8 mouse cellular contexts compared by ENCODE assay signal in the genomic region with DNA sequence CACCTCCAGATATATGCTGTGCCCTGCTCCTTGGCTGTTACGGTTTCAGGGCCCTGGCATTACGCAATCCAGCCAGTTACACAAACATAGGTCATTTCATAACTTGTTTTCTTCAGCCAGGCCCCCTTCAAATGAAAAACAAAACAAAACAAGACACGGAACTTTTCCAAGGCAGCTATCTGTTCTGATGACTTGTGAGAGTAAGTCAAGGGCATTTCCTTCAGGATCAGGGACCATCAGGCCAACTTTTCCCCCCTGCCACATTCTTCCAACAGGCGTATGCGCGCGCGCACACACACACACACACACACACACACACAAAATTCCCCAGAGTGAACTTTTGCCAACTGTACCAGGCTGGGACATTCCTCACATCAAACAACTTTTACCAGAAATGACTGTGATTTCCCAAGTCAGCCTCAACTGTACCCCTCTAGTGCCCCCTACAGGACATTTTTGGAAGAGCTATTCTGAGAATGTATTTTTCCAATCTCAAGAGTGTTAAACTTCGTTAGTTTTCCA. TPM values are rescaled to one million over a fixed set of nuclear protein-coding genes. Genes with fewer than 3 reads are reported as not detected.
DNase-seq lines count a peak whose midpoint lies in the region; ATAC-seq and TF ChIP-seq lines count a peak whose summit lies in the region.

No protein-coding gene starts in this region.

- no peak overlapping the region for H3K4me3 ChIP-seq in forebrain, embryonic 14.5 days (ENCODE audit: low read depth, low read length)
- H3K4me3 ChIP-seq in forebrain, embryonic 13.5 days = no peak overlapping the region
- peak overlapping the region; percentile 90 for H3K4me3 ChIP-seq in embryonic fibroblast, embryonic 13.5 days (ENCODE audit: insufficient read depth, low read length)
- peak overlapping the region; percentile 74; the same call in 1 of the 2 replicates for H3K4me3 ChIP-seq in kidney, embryonic 14.5 days (ENCODE audit: low read length)
- H3K4me3 ChIP-seq in lung, embryonic 14.5 days (ENCODE audit: low read depth, low read length) = peak overlapping the region; percentile 74; the same call in 1 of the 2 replicates

- TF ChIP-seq CTCF in embryonic fibroblast, embryonic 13.5 days (IDR thresholded peaks at IDR 0.05; ENCODE audit: borderline replicate concordance, insufficient read depth, low read length) = no peak
- TF ChIP-seq CTCF in lung, embryonic 14.5 days (IDR thresholded peaks at IDR 0.05; ENCODE audit: low read depth) = peak; percentile 86

- 0 out of 2 replicates have a peak, but pooled peaks have one; percentile 30 for TF ChIP-seq POLR2A in embryonic fibroblast, embryonic 13.5 days (IDR thresholded peaks at IDR 0.05; ENCODE audit: low read depth, low read length)

- no peak overlapping the region for H3K9ac ChIP-seq in forebrain, embryonic 14.5 days (ENCODE audit: low read length)
- H3K9ac ChIP-seq in forebrain, embryonic 13.5 days = no peak overlapping the region
- no peak overlapping the region; the same call in 1 of the 2 replicates for H3K9ac ChIP-seq in kidney, embryonic 14.5 days (ENCODE audit: low read depth, low read length)
- peak overlapping the region; percentile 21; the same call in 1 of the 2 replicates for H3K9ac ChIP-seq in lung, embryonic 14.5 days

- H3K27ac ChIP-seq in forebrain, embryonic 14.5 days (ENCODE audit: low read depth, low read length) = no peak overlapping the region
- no peak overlapping the region for H3K27ac ChIP-seq in forebrain, embryonic 13.5 days
- H3K27ac ChIP-seq in embryonic fibroblast, embryonic 13.5 days (ENCODE audit: insufficient read depth, low read length) = peak overlapping the region; percentile 94
- H3K27ac ChIP-seq in kidney, embryonic 14.5 days (ENCODE audit: low read depth, low read length) = peak overlapping the region; percentile 72; the same call in 1 of the 2 replicates
- peak overlapping the region; percentile 71 for H3K27ac ChIP-seq in lung, embryonic 14.5 days (ENCODE audit: low read depth)

- peaks cover 25% of the 10 kb centered on the region for H3K27me3 ChIP-seq in forebrain, embryonic 14.5 days (replicated peaks; ENCODE audit: control insufficient read depth, insufficient read depth, low read length)
- H3K27me3 ChIP-seq in forebrain, embryonic 13.5 days = peaks cover 38% of the 10 kb centered on the region
- H3K27me3 ChIP-seq in kidney, embryonic 14.5 days (ENCODE audit: control insufficient read depth, insufficient read depth, low read length) = no peaks in the 10 kb centered on the region
- H3K27me3 ChIP-seq in lung, embryonic 14.5 days (ENCODE audit: insufficient read depth, low read length) = no peaks in the 10 kb centered on the region

- peaks cover 4% of the 10 kb centered on the region; the same call in 1 of the 2 replicates for H3K4me1 ChIP-seq in forebrain, embryonic 14.5 days (ENCODE audit: control insufficient read depth, insufficient read depth, low read length)
- peaks cover 28% of the 10 kb centered on the region for H3K4me1 ChIP-seq in forebrain, embryonic 13.5 days
- peaks cover 27% of the 10 kb centered on the region for H3K4me1 ChIP-seq in embryonic fibroblast, embryonic 13.5 days (ENCODE audit: control insufficient read depth, insufficient read depth, low read length)
- H3K4me1 ChIP-seq in kidney, embryonic 14.5 days (ENCODE audit: control insufficient read depth, insufficient read depth, low read length) = peaks cover 18% of the 10 kb centered on the region; the same call in 1 of the 2 replicates
- H3K4me1 ChIP-seq in lung, embryonic 14.5 days (ENCODE audit: insufficient read depth) = peaks cover 18% of the 10 kb centered on the region

- no peak for ATAC-seq in forebrain, embryonic 14.5 days
- no peak for ATAC-seq in forebrain, embryonic 13.5 days
- no peak for ATAC-seq in kidney, embryonic 14.5 days (ENCODE audit: low FRiP score, low TSS enrichment)
- no peak for ATAC-seq in lung, embryonic 14.5 days (ENCODE audit: insufficient read depth)

- no peak overlapping the region for H3K4me2 ChIP-seq in forebrain, embryonic 14.5 days (ENCODE audit: low read length)
- H3K4me2 ChIP-seq in forebrain, embryonic 13.5 days = no peak overlapping the region
- H3K4me2 ChIP-seq in kidney, embryonic 14.5 days (replicated peaks; ENCODE audit: low read depth, low read length) = peak overlapping the region; percentile 88; the same call in 1 of the 2 replicates
- peak overlapping the region; percentile 93 for H3K4me2 ChIP-seq in lung, embryonic 14.5 days

- H3K9me3 ChIP-seq in forebrain, embryonic 14.5 days (replicated peaks; ENCODE audit: control insufficient read depth, low read length) = no peaks in the 10 kb centered on the region
- H3K9me3 ChIP-seq in forebrain, embryonic 13.5 days (replicated peaks) = no peaks in the 10 kb centered on the region
- no peaks in the 10 kb centered on the region for H3K9me3 ChIP-seq in kidney, embryonic 14.5 days (ENCODE audit: control insufficient read depth, low read length)
- H3K9me3 ChIP-seq in lung, embryonic 14.5 days (ENCODE audit: low read depth, low read length) = no peaks in the 10 kb centered on the region

- DNase-seq in forebrain, embryonic 14.5 days (ENCODE audit: low spot score) = peak; percentile 83
- peak; percentile 72 for DNase-seq in 3134 (ENCODE audit: extremely low read depth, insufficient read length, low spot score)
- peak; percentile 79 for DNase-seq in adrenal gland, postnatal 10 days
- DNase-seq in lung, embryonic 14.5 days = peak; percentile 94
- DNase-seq in thymus, postnatal 0 days (ENCODE audit: low spot score) = peak; percentile 65

- 51% methylated on average over 9 of the region's 9 CpGs for WGBS in forebrain, embryonic 14.5 days
- WGBS in forebrain, embryonic 13.5 days = 50% methylated on average over 9 of the region's 9 CpGs
- WGBS in kidney, embryonic 14.5 days = 38% methylated on average over 9 of the region's 9 CpGs
- 17% methylated on average over 9 of the region's 9 CpGs for WGBS in lung, embryonic 14.5 days

- H3K36me3 ChIP-seq in forebrain, embryonic 14.5 days (ENCODE audit: control insufficient read depth, insufficient read depth, low read length) = no peaks in the 10 kb centered on the region
- no peaks in the 10 kb centered on the region for H3K36me3 ChIP-seq in forebrain, embryonic 13.5 days (ENCODE audit: poor library complexity, severe bottlenecking)
- H3K36me3 ChIP-seq in kidney, embryonic 14.5 days (ENCODE audit: control insufficient read depth, insufficient read depth, low read length) = no peaks in the 10 kb centered on the region
- no peaks in the 10 kb centered on the region for H3K36me3 ChIP-seq in lung, embryonic 14.5 days (ENCODE audit: insufficient read depth)

RNA-seq across cellular contexts. Expression of a gene that starts 4.0 kb away (rescaled TPM):
- 1.8 and 2.7 TPM in 2 replicates for polyA plus RNA-seq in forebrain, embryonic 14.5 days (2014; fragmentation: Nextera tagmentation; extraction: Ambion mirVana)
- polyA plus RNA-seq in forebrain, embryonic 13.5 days (2015; fragmentation: Nextera tagmentation; extraction: Ambion mirVana) = 0.59 and 0.66 TPM in 2 replicates
- total RNA-seq in adrenal gland, postnatal 10 days (2021) = 100 to 1,000 TPM; 167 to 194 TPM
- polyA plus RNA-seq in embryonic fibroblast, embryonic 13.5 days (2011; ENCODE audit: insufficient read length, low read depth, missing spikeins) = 167 and 171 TPM in 2 replicates
- 7.0 and 7.1 TPM in 2 replicates for polyA plus RNA-seq in kidney, embryonic 14.5 days (2014; fragmentation: Nextera tagmentation; extraction: Ambion mirVana)
- polyA plus RNA-seq in lung, embryonic 14.5 days (2014; fragmentation: Nextera tagmentation; extraction: Ambion mirVana) = 3.9 and 4.0 TPM in 2 replicates
- polyA plus RNA-seq in thymus, postnatal 0 days (2015; fragmentation: Nextera tagmentation; extraction: Ambion mirVana) = 0.78 and 0.95 TPM in 2 replicates

Comparison
In these comparisons a context has a peak if more than half of its experiments do, and no peak if none do; other contexts are left out.
1. H3K27ac ChIP-seq: peak in embryonic fibroblast, embryonic 13.5 days (single experiment), kidney, embryonic 14.5 days (single experiment) and lung, embryonic 14.5 days (single experiment); none in forebrain, embryonic 14.5 days (single experiment) and forebrain, embryonic 13.5 days (single experiment).
2. H3K4me2 ChIP-seq: peak in kidney, embryonic 14.5 days (single experiment) and lung, embryonic 14.5 days (single experiment); none in forebrain, embryonic 14.5 days (single experiment) and forebrain, embryonic 13.5 days (single experiment).
3. H3K4me3 ChIP-seq: peak in embryonic fibroblast, embryonic 13.5 days (single experiment), kidney, embryonic 14.5 days (single experiment) and lung, embryonic 14.5 days (single experiment); none in forebrain, embryonic 14.5 days (single experiment) and forebrain, embryonic 13.5 days (single experiment).
4. RNA of a gene that starts 4.0 kb away (polyA plus RNA-seq): 167 to 171 TPM in embryonic fibroblast, embryonic 13.5 days; 7.0 to 7.1 TPM in kidney, embryonic 14.5 days, 3.9 to 4.0 TPM in lung, embryonic 14.5 days, 1.8 to 2.7 TPM in forebrain, embryonic 14.5 days, 0.78 to 0.95 TPM in thymus, postnatal 0 days and 0.59 to 0.66 TPM in forebrain, embryonic 13.5 days; every median in the first group is over 10 times any median in the second.
5. Peak in every context shown above with its lines, with median percentiles within 50 percentile points of each other: DNase-seq.